Mouse (Mus musculus) stomach, embryonic 16.5 days (tissue): Measurements from ENCODE around the gene Mbnl2. TPM values are rescaled to one million over a fixed set of nuclear protein-coding genes. Genes with fewer than 3 reads are reported as not detected.

Experiments used
- ATAC-seq: fragments of 200-750 bp; cut with Nextera tagmentation; 2 replicates; pipeline ENCODE4 v1.8.0; 2017; ENCODE audit warnings: moderate number of reproducible peaks, moderate TSS enrichment; ENCODE audit not compliant: insufficient read depth, low FRiP score
- H3K27ac ChIP-seq: fragments of 300-500 bp; sonication (generic); 2 replicates; pipeline ENCODE4 v1.5.1; 2014; ENCODE audit warnings: low read length
- H3K27me3 ChIP-seq: fragments of 300-500 bp; sonication (generic); 2 replicates; pipeline ENCODE4 v1.6.1; 2014; ENCODE audit warnings: low read length, control low read depth, mixed read lengths; ENCODE audit not compliant: control insufficient read depth, insufficient read depth
- H3K36me3 ChIP-seq: fragments of 300-500 bp; sonication (generic); 2 replicates; pipeline ENCODE4 v1.6.1; 2014; ENCODE audit warnings: low read length; ENCODE audit not compliant: control insufficient read depth, insufficient read depth
- H3K4me1 ChIP-seq: fragments of 300-500 bp; sonication (generic); 2 replicates; pipeline ENCODE4 v1.6.1; 2014; ENCODE audit warnings: low read length, control low read depth, mixed read lengths; ENCODE audit not compliant: control insufficient read depth, insufficient read depth
- H3K4me2 ChIP-seq: fragments of 300-500 bp; sonication (generic); 2 replicates; pipeline ENCODE4 v1.6.1; 2014; ENCODE audit warnings: low read depth, low read length, mixed read lengths
- H3K4me3 ChIP-seq: fragments of 300-500 bp; sonication (generic); replicated peaks from 2 replicates; pipeline ENCODE4 v1.5.1; 2014; ENCODE audit warnings: mild to moderate bottlenecking, low read length
- H3K9ac ChIP-seq: fragments of 300-500 bp; sonication (generic); 2 replicates; pipeline ENCODE4 v1.6.1; 2014; ENCODE audit warnings: low read length
- H3K9me3 ChIP-seq: fragments of 300-500 bp; sonication (generic); replicated peaks from 2 replicates; pipeline ENCODE4 v1.6.1; 2016; ENCODE audit warnings: low read length, control low read depth; ENCODE audit not compliant: control insufficient read depth
- WGBS: fragments of 180-500 bp; shearing (Covaris S2); extraction: QIAGEN DNeasy Blood & Tissue Kit; methylation state at CpG from one replicate; pipeline ENCODE4 v1.1.7; 2014; 5-methylcytosine and 5-hydroxymethylcytosine counted together
- polyA plus RNA-seq: library from polyadenylated mRNA; unstranded; fragments of >200 nt; fragmentation: Nextera tagmentation; extraction: Ambion mirVana; gene quantifications from 2 replicates; pipeline ENCODE4 v1.2.1, GENCODE M21; 2015

The Mbnl2 gene
- polyA plus RNA-seq, 1 experiment from 2014 or later: 131 TPM

DNA sequence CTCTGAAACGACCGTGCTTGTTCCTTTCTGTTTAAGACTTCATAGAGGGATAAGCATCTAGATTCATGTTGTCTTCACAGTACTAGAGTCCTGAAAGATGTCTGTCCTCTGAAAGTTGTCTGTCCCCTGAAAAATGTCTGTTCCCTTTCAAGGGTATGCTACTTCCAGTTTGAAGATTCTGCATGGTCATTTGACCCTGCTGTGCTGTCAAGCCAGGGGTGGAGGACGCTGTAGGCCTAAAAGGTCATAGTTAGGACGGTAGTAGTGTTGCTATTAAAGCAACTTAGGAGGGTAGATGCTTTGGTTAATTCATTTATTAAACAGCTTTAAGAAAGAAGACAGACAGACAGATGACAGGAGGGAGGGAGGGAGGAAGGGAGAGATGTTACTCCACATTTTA is 24.7 kb downstream of the Mbnl2 start:
- Histone ChIP-seq H3K9me3 (no peaks in the 10 kb centered on the region), H3K27me3 (no peaks in the 10 kb centered on the region), H3K4me3 (no peak overlapping the region), H3K36me3 (no peaks in the 10 kb centered on the region), H3K27ac (peak overlapping the region; percentile 72), H3K4me1 (peaks cover 60% of the 10 kb centered on the region), H3K4me2 (no peak overlapping the region), H3K9ac (no peak overlapping the region)
- ATAC-seq: no peak
- 51% methylated on average over 4 of the region's 4 CpGs for WGBS

DNA sequence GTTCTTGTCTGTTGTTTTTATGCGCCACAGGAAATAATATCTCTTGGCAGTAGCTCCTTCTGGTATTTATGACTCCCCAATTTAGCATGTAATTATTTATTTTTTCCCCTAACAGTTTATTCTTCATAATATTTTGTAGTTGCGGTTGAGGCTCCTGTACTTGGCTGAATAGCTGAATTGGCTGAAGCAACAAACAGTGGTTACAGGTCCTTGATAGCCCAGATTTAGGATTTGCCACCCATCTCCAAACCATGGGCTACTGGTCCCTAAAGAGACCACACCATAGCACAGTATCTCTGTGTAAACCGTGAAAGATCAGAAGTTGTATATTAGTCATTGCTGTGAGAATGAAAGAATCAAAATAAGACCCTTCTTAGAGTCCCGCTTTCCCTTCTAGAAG is 25.3 kb downstream of the Mbnl2 start:
- H3K36me3 ChIP-seq: no peaks in the 10 kb centered on the region
- H3K4me1 ChIP-seq: peaks cover 57% of the 10 kb centered on the region
- no peaks in the 10 kb centered on the region for H3K9me3 ChIP-seq
- 77% methylated on average over 4 of the region's 4 CpGs for WGBS
- H3K27ac ChIP-seq: no peak overlapping the region
- no peak for ATAC-seq
- no peaks in the 10 kb centered on the region for H3K27me3 ChIP-seq
- H3K4me3 ChIP-seq: no peak overlapping the region
- no peak overlapping the region for H3K9ac ChIP-seq
- no peak overlapping the region for H3K4me2 ChIP-seq

DNA sequence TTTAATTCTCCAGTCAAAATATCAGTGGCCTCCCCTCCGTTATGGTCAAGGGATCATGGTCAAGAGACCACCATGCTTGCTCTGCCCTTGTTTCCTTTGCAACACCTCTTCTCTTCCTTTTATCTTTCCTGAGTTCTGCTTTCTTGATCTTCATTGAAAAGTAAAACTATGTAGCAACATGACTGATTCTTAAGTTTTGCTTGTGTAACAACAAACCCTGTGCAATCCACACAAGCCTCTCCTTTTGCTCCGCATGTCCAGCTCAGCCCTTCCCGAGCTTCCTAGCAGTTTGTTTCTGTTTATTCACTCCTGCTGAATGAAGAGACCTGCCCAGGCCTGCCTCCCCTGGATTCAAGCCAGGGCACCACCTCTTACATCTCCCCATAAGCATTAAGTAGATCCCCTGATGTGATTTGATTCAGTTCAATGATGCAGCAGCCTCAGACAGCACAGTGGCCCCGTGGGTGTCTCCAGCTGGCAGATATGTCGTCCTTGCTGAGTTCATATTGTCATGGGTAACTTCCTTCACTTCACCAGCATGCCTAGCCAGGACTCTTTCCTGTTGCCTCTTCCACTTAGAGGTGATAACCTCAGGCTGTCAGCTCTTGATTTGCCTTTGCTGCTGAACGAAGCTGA is 27.6 kb downstream of the Mbnl2 start:
- WGBS: 29% methylated on average over 6 of the region's 6 CpGs
- Histone ChIP-seq H3K9ac (no peak overlapping the region), H3K4me3 (no peak overlapping the region), H3K27me3 (no peaks in the 10 kb centered on the region), H3K4me2 (peak overlapping the region; percentile 4; the same call in 1 of the 2 replicates), H3K4me1 (peaks cover 47% of the 10 kb centered on the region), H3K27ac (peak overlapping the region; percentile 73), H3K9me3 (no peaks in the 10 kb centered on the region), H3K36me3 (no peaks in the 10 kb centered on the region)
- peak; percentile 23; the same call in 1 of the 2 replicates for ATAC-seq

DNA sequence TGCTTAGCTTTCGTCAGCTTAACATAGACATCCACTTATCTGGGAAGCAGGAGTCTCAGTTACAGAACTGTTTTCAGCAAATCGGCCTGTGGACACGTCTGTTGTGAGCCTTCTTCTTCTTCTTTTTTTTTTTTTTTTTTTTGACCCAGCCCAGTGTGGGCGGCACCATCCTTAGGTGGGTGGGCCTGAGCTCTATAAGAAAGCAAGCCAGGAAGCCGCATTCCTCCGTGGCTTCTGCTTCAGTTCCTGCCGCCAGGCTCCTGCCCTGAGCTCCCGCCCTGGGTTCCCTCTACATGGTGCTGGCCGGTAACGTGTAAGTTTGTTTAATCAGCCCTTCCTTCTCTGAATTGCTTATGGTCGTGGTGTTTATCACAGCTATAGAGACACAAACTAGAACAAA is 30.8 kb downstream of the Mbnl2 start:
- no peak for ATAC-seq
- H3K27me3 ChIP-seq: no peaks in the 10 kb centered on the region
- H3K4me2 ChIP-seq: no peak overlapping the region
- 63% methylated on average over 11 of the region's 11 CpGs for WGBS
- no peaks in the 10 kb centered on the region for H3K36me3 ChIP-seq
- no peak overlapping the region for H3K4me3 ChIP-seq
- no peak overlapping the region for H3K9ac ChIP-seq
- no peak overlapping the region for H3K27ac ChIP-seq
- H3K9me3 ChIP-seq: no peaks in the 10 kb centered on the region
- H3K4me1 ChIP-seq: peaks cover 55% of the 10 kb centered on the region

DNA sequence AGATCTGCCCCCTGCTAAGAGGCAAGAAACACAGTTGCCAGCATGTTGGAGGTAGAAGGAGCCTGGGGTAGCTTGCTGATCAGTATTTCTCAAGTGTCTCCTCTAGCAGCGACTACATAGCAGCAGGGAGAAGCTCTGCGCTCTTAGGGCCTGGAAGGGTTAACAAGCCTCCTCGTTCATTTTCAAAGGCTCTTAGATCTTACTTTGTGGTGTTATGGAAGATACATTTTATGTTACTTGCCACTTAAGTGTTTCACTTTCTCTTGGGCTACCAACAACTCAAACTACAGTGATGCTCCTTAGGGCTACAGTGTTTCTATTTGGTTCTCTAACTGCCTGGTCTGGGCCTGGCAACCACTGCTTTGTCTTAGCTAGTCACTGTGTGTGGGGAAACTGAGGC is 31.9 kb downstream of the Mbnl2 start:
- no peak for ATAC-seq
- peak overlapping the region; percentile 53 for H3K27ac ChIP-seq
- H3K4me1 ChIP-seq: peaks cover 64% of the 10 kb centered on the region
- H3K36me3 ChIP-seq: no peaks in the 10 kb centered on the region
- 67% methylated on average over 3 of the region's 3 CpGs for WGBS
- no peak overlapping the region for H3K4me2 ChIP-seq
- H3K9me3 ChIP-seq: no peaks in the 10 kb centered on the region
- no peak overlapping the region for H3K4me3 ChIP-seq
- H3K27me3 ChIP-seq: no peaks in the 10 kb centered on the region
- peak overlapping the region; percentile 29; the same call in 1 of the 2 replicates for H3K9ac ChIP-seq

DNA sequence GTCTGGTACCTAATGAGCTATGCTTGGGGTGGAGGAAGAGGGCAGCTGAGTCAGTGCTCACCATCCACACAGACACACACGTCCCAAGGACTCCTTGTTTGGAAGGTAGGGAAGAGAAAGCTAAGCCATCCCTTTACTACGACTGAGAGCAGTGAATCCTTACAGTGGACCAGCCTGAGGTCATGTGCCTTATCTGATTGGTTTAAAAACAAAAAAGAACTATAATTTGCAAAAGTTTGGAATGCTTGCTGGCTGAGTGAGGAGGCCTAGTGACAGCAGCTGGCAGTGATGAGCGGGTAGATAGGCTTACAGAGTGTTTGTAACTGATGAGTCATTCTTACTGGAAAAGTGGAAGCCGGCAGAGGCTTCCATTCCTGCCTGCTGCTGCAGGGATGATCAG is 32.5 kb downstream of the Mbnl2 start:
- H3K4me3 ChIP-seq: no peak overlapping the region
- H3K9ac ChIP-seq: no peak overlapping the region
- H3K4me2 ChIP-seq: no peak overlapping the region
- H3K9me3 ChIP-seq: no peaks in the 10 kb centered on the region
- ATAC-seq: no peak
- H3K4me1 ChIP-seq: peaks cover 62% of the 10 kb centered on the region
- WGBS: 29% methylated on average over 4 of the region's 4 CpGs
- no peaks in the 10 kb centered on the region for H3K27me3 ChIP-seq
- H3K36me3 ChIP-seq: no peaks in the 10 kb centered on the region
- peak overlapping the region; percentile 53 for H3K27ac ChIP-seq

DNA sequence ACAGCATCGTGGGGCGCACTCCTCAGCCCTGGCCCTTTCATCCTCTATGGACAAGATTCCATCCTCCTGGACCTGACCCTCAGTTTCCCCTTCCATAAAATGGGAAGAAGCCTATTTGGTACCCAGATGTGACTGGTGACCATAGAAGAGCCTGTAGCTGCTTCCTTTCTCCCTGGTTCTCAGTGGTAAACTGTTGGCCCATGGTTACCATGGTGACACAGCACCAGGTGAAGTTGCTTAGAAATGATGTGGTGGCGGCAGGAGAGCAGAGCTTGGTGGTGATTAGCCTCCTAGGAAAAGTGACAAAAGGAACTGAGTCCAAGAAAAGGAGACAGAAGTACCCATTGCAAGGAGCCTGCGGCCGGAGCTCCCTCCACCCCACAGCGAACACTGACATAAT is 34.2 kb downstream of the Mbnl2 start:
- ATAC-seq: no peak
- 84% methylated on average over 6 of the region's 6 CpGs for WGBS
- Histone ChIP-seq H3K4me2 (no peak overlapping the region), H3K27me3 (no peaks in the 10 kb centered on the region), H3K4me3 (no peak overlapping the region), H3K36me3 (no peaks in the 10 kb centered on the region), H3K27ac (peak overlapping the region; percentile 67), H3K9ac (no peak overlapping the region), H3K9me3 (no peaks in the 10 kb centered on the region), H3K4me1 (peaks cover 53% of the 10 kb centered on the region)

DNA sequence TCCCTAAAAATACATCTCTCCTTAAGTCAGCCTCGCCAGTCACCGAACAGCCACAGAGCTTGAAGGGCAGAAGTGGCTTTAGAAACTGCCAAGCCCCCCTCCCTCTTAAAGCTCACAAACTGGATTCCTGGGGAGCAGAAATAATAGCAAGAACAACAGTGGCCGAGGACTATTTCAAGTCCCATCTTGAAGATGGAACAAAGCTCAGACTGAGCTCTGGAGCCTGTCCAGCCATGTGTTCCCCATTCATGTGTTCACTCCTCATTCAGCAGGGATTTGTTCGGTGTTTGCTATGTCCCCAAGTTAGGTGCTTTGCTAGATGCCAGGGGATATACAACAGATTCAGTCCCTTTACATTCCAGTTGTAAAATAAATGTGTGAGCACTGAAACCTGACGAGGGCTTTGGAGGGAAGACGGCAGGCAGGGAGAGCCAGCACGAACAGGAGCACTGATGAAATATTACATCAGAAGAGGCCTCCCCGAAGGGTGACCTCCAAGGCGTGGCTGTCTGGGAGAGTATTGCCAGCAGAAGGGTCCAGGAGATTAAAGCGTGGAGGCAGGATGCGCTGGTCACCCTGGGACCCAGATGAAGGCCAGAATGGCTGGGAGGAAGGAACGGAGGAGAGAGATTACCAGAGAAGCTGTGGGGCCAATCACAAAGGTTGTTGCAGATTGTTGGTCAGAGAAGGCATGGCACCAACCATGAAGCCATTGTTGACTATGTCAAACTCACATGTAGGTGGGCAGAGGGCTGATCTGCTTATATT is 36.0 kb downstream of the Mbnl2 start:
- Histone ChIP-seq H3K9ac (0 out of 2 replicates have a peak overlapping the region, but pooled peaks have one; percentile 25), H3K27ac (peak overlapping the region; percentile 95)
- WGBS: 60% methylated on average over 12 of the region's 12 CpGs

DNA sequence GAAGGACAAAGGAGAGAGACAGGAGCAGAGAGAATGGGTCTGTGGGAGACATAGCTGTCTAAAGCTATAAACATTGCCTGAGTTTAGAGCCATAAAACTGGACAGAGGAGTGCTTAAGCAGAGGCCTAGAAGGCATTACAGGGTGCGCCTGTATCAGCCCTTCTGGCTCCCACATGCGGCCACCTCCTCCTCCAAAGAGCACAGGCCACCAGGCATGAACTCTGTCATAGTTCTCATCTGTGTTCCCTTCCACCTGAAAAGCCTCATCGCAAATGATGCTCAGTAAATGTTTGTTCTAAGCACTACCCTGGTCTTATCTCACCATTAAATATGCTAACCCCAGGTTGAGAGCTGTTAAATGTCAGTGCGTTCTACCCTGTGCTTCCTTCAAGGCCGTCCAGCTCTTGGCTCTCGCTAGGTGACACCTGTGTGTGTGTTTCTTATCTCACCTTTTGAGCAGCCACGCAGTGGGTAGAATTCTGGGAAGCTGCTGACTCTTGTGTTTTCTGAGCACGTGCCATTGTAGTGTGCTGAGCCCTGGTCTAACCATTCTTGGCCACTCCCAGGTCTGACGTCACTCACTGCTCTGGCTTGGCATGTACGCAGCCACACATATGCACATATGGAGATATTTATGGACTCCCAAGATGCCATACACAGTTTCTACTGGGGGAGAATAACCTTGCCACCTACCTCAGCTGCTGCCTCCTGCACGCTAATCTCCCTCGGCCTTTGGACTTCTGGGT is 37.4 kb downstream of the Mbnl2 start:
- peaks cover 44% of the 10 kb centered on the region for H3K4me1 ChIP-seq

More for the DNA sequence above, 36.0 kb downstream of the Mbnl2 start:
- Histone ChIP-seq H3K4me2 (no peak overlapping the region), H3K9me3 (no peaks in the 10 kb centered on the region), H3K4me3 (no peak overlapping the region), H3K36me3 (no peaks in the 10 kb centered on the region), H3K4me1 (peaks cover 53% of the 10 kb centered on the region), H3K27me3 (no peaks in the 10 kb centered on the region)
- ATAC-seq: no peak

More for the DNA sequence above, 37.4 kb downstream of the Mbnl2 start:
- ATAC-seq: peak; percentile 88
- H3K4me2 ChIP-seq: peak overlapping the region; percentile 45
- H3K27me3 ChIP-seq: no peaks in the 10 kb centered on the region
- WGBS: 61% methylated on average over 12 of the region's 12 CpGs
- H3K9ac ChIP-seq: 0 out of 2 replicates have a peak overlapping the region, but pooled peaks have one; percentile 18
- H3K27ac ChIP-seq: peak overlapping the region; percentile 95
- no peak overlapping the region for H3K4me3 ChIP-seq
- no peaks in the 10 kb centered on the region for H3K36me3 ChIP-seq
- no peaks in the 10 kb centered on the region for H3K9me3 ChIP-seq
